Mouse (Mus musculus) C2C12 (cell line): Measurements from ENCODE around the gene Myocos. TPM values are rescaled to one million over a fixed set of nuclear protein-coding genes. Genes with fewer than 3 reads are reported as not detected.

Experiments
- H3K27me3 ChIP-seq: one replicate; pipeline ENCODE4 v1.6.1; 2011; ENCODE audit not compliant: control insufficient read depth, insufficient read depth, insufficient read length
- H3K36me3 ChIP-seq: one replicate; pipeline ENCODE4 v1.6.1; 2011; ENCODE audit not compliant: control insufficient read depth, insufficient read depth
- H3K4me3 ChIP-seq: one replicate; pipeline ENCODE4 v1.5.1; 2011; ENCODE audit warnings: mild to moderate bottlenecking, control low read depth; ENCODE audit not compliant: poor library complexity, insufficient read depth, severe bottlenecking
- H3K79me2 ChIP-seq: one replicate; pipeline ENCODE4 v1.6.1; 2011; ENCODE audit not compliant: control insufficient read depth, insufficient read depth
- H3K79me3 ChIP-seq: one replicate; pipeline ENCODE4 v1.6.1; 2011; ENCODE audit warnings: low read depth, control low read depth
- H3ac ChIP-seq: one replicate; pipeline ENCODE3; 2011; ENCODE audit warnings: low read depth; ENCODE audit not compliant: control insufficient read depth, insufficient read length
- CEBPB ChIP-seq: IDR thresholded peaks from one replicate; pipeline ENCODE4 v1.6.1; 2011; ENCODE audit warnings: low read depth, mild to moderate bottlenecking, control low read depth, moderate library complexity
- CTCF ChIP-seq: IDR thresholded peaks from one replicate; pipeline ENCODE4 v1.5.1; 2011; ENCODE audit not compliant: control insufficient read depth, insufficient read depth, insufficient read length
- FOSL1 ChIP-seq: IDR thresholded peaks from one replicate; pipeline ENCODE4 v1.8.0; 2011; ENCODE audit warnings: mild to moderate bottlenecking, low read length; ENCODE audit not compliant: poor library complexity, insufficient read depth, severe bottlenecking
- MAX ChIP-seq: IDR thresholded peaks from one replicate; pipeline ENCODE4 v1.6.1; 2011; ENCODE audit warnings: mild to moderate bottlenecking, control low read depth
- MYOD1 ChIP-seq: IDR thresholded peaks from one replicate; pipeline ENCODE4 v1.6.1; 2011; ENCODE audit warnings: low read depth; ENCODE audit not compliant: control insufficient read depth, insufficient read length
- MYOG ChIP-seq: IDR thresholded peaks from one replicate; pipeline ENCODE4 v1.6.1; 2011; ENCODE audit not compliant: control insufficient read depth, insufficient read length; ENCODE audit errors: extremely low read depth
- USF1 ChIP-seq: IDR thresholded peaks from one replicate; pipeline ENCODE4 v1.6.1; 2011; ENCODE audit warnings: low read depth, mild to moderate bottlenecking, control low read depth, moderate library complexity
- microRNA-seq: library from miRNA; unstranded; fragments of <30 nt; microRNA quantifications from one replicate; pipeline ENCODE4, GENCODE M21; 2019; ENCODE audit warnings: borderline microRNAs expressed
- polyA plus RNA-seq: library from polyadenylated mRNA; unstranded; fragments of >200 nt; fragmentation: generic; extraction: Trizol; gene quantifications from one replicate; pipeline ENCODE4 v1.2.1, GENCODE M21; 2012; ENCODE audit warnings: missing spikeins

Gene Myocos
- polyA plus RNA-seq, 1 experiment = not detected

DNA sequence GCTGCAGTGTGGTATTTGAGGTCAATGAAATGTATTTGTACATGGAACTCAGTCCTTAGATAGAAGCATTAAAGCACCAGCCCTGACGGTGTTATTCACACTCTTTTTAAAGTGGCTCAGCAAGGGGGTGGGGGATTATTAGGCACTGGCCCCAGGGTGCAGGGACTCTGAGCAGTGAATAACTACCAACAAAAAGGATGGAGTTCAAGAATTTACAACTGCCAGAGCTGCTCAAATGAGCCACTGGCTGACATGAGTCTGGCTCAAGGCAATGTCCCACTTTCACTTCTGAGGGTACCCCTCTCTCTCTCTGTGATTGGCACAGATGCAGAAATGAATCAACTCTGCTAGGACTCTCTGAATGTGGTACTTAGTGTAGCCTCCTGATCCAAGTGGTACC is 49.9 kb downstream of the Myocos start:
- no peaks in the 10 kb centered on the region for H3K27me3 ChIP-seq
- no peak overlapping the region for H3K4me3 ChIP-seq
- TF ChIP-seq CTCF (no peak), MYOG (no peak), FOSL1 (no peak), MYOD1 (no peak)
- H3K79me3 ChIP-seq = no peaks in the 10 kb centered on the region
- H3K79me2 ChIP-seq = no peaks in the 10 kb centered on the region
- no peak overlapping the region for H3ac ChIP-seq
- no peaks in the 10 kb centered on the region for H3K36me3 ChIP-seq

DNA sequence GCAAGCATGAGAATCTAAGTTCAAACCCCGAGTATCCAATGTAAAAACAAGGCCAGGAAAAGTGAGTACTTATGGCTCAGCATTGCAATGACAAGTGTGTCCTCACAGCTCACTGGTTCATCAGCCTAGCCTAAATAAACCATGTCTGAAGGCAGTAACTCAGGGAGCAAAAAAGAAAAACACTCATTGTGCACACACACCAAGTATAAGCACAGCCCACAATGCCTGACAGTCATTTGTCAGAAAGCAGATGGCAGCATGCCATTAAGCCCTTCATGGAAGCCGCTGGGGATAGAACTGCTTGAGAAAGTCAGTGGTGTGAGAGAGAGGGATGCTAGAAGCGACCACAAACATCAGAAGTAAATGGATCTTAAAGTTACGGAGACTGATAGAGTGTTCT is 56.7 kb downstream of the Myocos start:
- Histone ChIP-seq H3K4me3 (no peak overlapping the region), H3K36me3 (peaks cover 25% of the 10 kb centered on the region), H3K27me3 (no peaks in the 10 kb centered on the region), H3ac (no peak overlapping the region), H3K79me2 (no peaks in the 10 kb centered on the region), H3K79me3 (no peaks in the 10 kb centered on the region)
- TF ChIP-seq MYOD1 (no peak), MYOG (no peak), MAX (no peak), USF1 (no peak), CTCF (no peak), FOSL1 (no peak), CEBPB (no peak)

DNA sequence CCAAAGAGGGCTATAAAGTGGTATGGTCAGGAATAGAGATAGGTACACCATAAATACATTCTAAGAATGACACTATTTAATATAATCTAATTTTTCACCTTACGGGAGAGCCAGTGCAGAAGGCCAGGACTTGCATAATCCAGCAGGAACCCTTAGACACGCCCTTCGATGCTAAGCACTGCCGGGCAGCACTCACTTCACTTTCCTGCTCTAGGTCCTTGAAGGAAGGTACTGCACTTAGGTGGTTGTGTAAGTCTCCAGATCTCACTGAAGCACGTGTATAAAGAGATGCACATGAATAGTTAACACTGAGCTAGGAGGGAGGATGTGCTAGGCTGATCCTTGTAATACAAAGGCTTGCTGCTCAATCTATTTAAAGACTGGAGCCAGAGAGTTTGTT is 58.4 kb downstream of the Myocos start:
- H3K79me3 ChIP-seq = no peaks in the 10 kb centered on the region
- H3K27me3 ChIP-seq = no peaks in the 10 kb centered on the region
- H3K4me3 ChIP-seq = no peak overlapping the region
- TF ChIP-seq MYOG (no peak), MYOD1 (no peak), USF1 (no peak), FOSL1 (no peak), CTCF (no peak), MAX (no peak), CEBPB (no peak)
- H3K79me2 ChIP-seq = no peaks in the 10 kb centered on the region
- peaks cover 35% of the 10 kb centered on the region for H3K36me3 ChIP-seq
- no peak overlapping the region for H3ac ChIP-seq

DNA sequence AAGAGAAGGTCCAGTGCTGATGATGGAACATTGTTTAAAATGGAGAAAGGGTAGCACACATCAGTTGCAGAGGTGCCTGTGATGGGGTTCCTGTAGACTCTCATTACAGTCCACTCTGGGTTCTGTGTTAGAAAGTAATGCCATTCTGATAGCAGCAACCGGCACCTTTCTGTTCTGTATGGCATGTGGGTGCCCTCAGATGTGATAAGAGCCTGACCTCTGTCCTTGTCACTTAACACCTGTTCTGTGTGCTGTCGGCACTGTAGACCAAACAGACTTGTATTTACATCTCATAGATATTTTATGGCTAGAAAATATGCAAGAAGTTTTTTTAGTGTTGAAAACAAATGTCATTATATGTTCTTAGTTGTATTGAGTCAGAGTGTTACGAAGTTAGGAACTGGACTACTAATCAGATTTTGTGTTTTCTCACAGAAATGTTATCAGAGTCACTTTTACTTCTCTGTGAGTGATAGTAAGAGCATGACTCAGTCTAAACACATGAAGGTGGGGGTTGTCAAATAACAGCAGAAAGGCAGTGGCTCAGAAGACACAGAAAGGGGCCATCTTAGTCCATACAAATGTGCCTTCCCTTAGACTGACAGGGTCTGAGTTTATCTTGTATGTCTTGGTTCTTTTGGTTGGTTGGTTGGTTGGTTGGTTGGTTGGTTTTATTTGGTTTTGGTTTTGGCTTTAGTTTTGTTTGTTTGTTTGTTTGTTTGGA is 60.5 kb downstream of the Myocos start:
- TF ChIP-seq MAX (no peak), CTCF (no peak), MYOG (no peak), USF1 (no peak), FOSL1 (no peak), MYOD1 (no peak), CEBPB (no peak)
- peaks cover 39% of the 10 kb centered on the region for H3K36me3 ChIP-seq

More for the DNA sequence above, 60.5 kb downstream of the Myocos start:
- Histone ChIP-seq H3K27me3 (no peaks in the 10 kb centered on the region), H3K79me2 (no peaks in the 10 kb centered on the region), H3K4me3 (no peak overlapping the region), H3K79me3 (no peaks in the 10 kb centered on the region), H3ac (no peak overlapping the region)

Small RNA genes within 50 kb of the gene (microRNA-seq; reads per million reads assigned to microRNA genes)
- gene Gm27616 = 0.20 reads per million

Other genes starting within 250 kb of the Myocos start
- 1.6 TPM for gene Dnm3, start 180.2 kb downstream of the Myocos start, polyA plus RNA-seq
- gene Mettl13, start 109.7 kb downstream of the Myocos start, polyA plus RNA-seq = 21.2 TPM
- gene Vamp4, start 87.7 kb downstream of the Myocos start, polyA plus RNA-seq = 12.3 TPM
- not detected for gene Myoc, start 19.1 kb downstream of the Myocos start, polyA plus RNA-seq
- 35.2 TPM for gene Prrc2c, start 82.3 kb upstream of the Myocos start, polyA plus RNA-seq
- gene Fmo4, start 155.8 kb upstream of the Myocos start, polyA plus RNA-seq = 0.06 TPM
- 0.27 TPM for gene Fmo1, start 208.4 kb upstream of the Myocos start, polyA plus RNA-seq
- gene Fmo2, start 240.5 kb upstream of the Myocos start, polyA plus RNA-seq = not detected